Mouse (Mus musculus) stomach, postnatal 0 days (tissue): Measurements from ENCODE around the gene Tbc1d10a.

Experiments used
- CTCF ChIP-seq: IDR thresholded peaks from 2 replicates; pipeline ENCODE4 v1.5.1; 2016; ENCODE audit warnings: antibody characterized with exemption, low read depth, mild to moderate bottlenecking, moderate library complexity
- EP300 ChIP-seq: optimal IDR thresholded peaks from 2 replicates; pipeline ENCODE3; 2016; ENCODE audit warnings: antibody characterized with exemption

GRCm38 (mm10) chr11:4237389-4237912, 50.9 kb downstream of the Tbc1d10a start:
- no peak for TF ChIP-seq EP300
- peak; percentile 8; the same call in 1 of the 2 replicates for TF ChIP-seq CTCF
